Mouse (Mus musculus) embryonic facial prominence, embryonic 12.5 days (tissue): ENCODE results near the gene Ifih1. TPM values are rescaled to one million over a fixed set of nuclear protein-coding genes. Genes with fewer than 3 reads are reported as not detected.

ENCODE experiments used
- ATAC-seq: fragments of 200-750 bp; cut with Nextera tagmentation; 2 replicates; pipeline ENCODE4 v1.8.0; 2017; ENCODE audit not compliant: insufficient number of reproducible peaks, insufficient read depth, low FRiP score, low TSS enrichment
- H3K27ac ChIP-seq: fragments of 300-500 bp; sonication (generic); 2 replicates; pipeline ENCODE4 v1.5.1; 2016; ENCODE audit warnings: mild to moderate bottlenecking
- H3K27me3 ChIP-seq: fragments of 300-500 bp; sonication (generic); 2 replicates; pipeline ENCODE4 v1.6.1; 2016; ENCODE audit warnings: mild to moderate bottlenecking, moderate library complexity
- H3K36me3 ChIP-seq: fragments of 300-500 bp; sonication (generic); 2 replicates; pipeline ENCODE4 v1.6.1; 2016; ENCODE audit warnings: mild to moderate bottlenecking
- H3K4me1 ChIP-seq: fragments of 300-500 bp; sonication (generic); 2 replicates; pipeline ENCODE4 v1.6.1; 2016
- H3K4me2 ChIP-seq: fragments of 300-500 bp; sonication (generic); replicated peaks from 2 replicates; pipeline ENCODE4 v1.6.1; 2016; ENCODE audit warnings: mild to moderate bottlenecking, moderate library complexity
- H3K4me3 ChIP-seq: fragments of 300-500 bp; sonication (generic); 2 replicates; pipeline ENCODE4 v1.5.1; 2016; ENCODE audit warnings: mild to moderate bottlenecking
- H3K9ac ChIP-seq: fragments of 300-500 bp; sonication (generic); 2 replicates; pipeline ENCODE4 v1.6.1; 2016; ENCODE audit warnings: mild to moderate bottlenecking, moderate library complexity
- H3K9me3 ChIP-seq: fragments of 300-500 bp; sonication (generic); 2 replicates; pipeline ENCODE4 v1.6.1; 2016; ENCODE audit warnings: mild to moderate bottlenecking, moderate library complexity
- WGBS: fragments of 180-500 bp; shearing (Covaris S2); methylation state at CpG from one replicate; pipeline ENCODE4 v1.1.7; 2016; 5-methylcytosine and 5-hydroxymethylcytosine counted together
- polyA plus RNA-seq: library from polyadenylated mRNA; unstranded; fragments of >200 nt; fragmentation: Nextera tagmentation; extraction: Ambion mirVana; gene quantifications from 2 replicates; pipeline ENCODE4 v1.2.1, GENCODE M21; 2016

Ifih1 gene
- polyA plus RNA-seq = 1.7 and 1.9 TPM in 2 replicates

DNA sequence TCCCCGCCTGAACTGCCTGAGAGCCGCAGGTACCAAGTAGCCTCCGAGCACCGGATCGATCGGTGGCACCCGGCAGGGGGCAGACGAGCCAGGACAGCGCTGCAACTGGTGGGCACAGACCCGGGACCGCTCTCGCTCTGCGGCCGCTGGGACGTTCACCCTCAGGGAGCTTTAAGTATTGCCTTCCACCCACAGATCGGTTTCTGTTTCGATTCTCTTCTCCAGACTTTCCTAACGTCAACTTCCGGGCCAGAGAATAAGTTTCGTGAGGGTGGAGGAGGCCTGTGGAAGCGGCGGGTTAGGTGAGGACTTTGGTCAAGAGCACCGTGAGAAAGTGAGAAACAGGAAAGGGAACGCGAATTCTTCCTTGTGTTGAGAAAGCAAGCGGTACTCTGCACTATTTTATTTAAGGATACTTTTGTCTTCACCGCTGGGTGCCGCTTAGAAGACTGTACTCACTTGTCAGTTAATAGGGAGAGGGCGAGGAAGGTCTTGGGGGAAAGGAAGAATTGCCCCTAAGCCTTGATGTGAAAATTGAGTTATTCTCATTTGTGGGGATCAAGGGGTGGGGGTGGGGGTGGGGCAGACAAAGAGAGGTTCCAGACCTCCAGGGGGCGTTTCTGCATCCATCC lies at the start of gene Ifih1:
Gene Ifih1, minus strand, starts transcription at position 242 of the 632 bp plus-strand sequence.
- Histone ChIP-seq H3K27me3 (0 out of 2 replicates have a peak, but pooled peaks cover 2% of the 10 kb centered on the region), H3K36me3 (no peaks in the 10 kb centered on the region), H3K9ac (peak within 1 kb of the TSS; percentile 48), H3K4me1 (no peaks in the 10 kb centered on the region), H3K4me2 (peak within 1 kb of the TSS; percentile 74), H3K4me3 (peak within 1 kb of the TSS; percentile 51), H3K9me3 (no peaks in the 10 kb centered on the region), H3K27ac (no peak within 1 kb of the TSS)
- peak; percentile 78 for ATAC-seq
- WGBS = under 1% methylated on average over 30 of the region's 30 CpGs

DNA sequence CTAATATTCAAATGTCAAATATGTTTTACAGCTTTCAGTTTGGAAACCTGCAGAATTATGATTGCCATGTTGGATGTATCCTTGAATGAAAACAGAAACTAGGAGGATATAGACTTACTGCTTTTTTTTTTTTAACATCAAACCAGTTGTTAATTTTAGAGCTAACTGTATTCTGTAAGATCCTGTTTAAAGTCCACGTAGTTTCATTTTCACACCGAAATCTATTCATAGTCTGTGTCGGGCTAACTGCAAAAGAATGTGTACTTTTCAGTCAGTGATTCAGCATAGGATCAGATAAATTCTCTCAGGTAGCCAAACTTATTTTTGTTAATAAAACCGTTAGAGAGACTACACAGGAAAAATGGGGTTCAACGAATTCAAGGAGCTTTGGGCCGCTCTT lies 39.9 kb upstream of the Ifih1 start:
- Histone ChIP-seq H3K9ac (no peak overlapping the region), H3K4me3 (no peak overlapping the region), H3K27ac (no peak overlapping the region), H3K9me3 (no peaks in the 10 kb centered on the region), H3K4me2 (no peak overlapping the region), H3K27me3 (no peaks in the 10 kb centered on the region), H3K4me1 (no peaks in the 10 kb centered on the region), H3K36me3 (no peaks in the 10 kb centered on the region)
- WGBS = 89% methylated on average over 6 of the region's 6 CpGs
- ATAC-seq = no peak

DNA sequence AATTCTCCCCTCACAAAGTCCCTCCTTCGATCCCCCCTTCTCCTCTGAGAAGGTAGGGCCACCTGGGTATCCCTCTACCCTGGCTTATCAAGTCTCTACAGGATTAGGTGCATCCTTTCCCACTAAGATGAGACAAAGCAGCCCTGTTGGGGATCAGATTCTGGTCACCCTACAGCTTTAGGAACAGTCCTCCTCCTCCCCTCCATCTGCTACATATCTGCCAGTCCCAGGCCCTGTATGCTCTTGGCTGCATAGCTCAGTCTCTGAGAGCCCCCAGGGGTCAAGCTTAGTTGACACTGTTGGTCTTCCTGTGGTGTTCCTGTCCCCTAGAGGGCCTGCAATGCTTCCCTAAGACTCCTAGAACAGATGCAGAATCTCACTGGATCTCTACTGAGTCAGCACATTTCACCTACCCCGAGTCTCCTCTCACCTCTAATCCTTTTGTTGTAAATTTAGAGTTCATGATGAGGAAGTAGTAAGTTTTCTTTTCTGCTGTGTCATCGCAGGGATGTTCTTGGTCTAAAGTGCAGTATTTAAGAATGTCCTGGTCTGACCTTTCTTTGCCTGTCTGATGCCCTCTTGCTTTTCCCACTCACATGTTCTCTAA lies 39.0 kb upstream of the Ifih1 start:
- Histone ChIP-seq H3K4me1 (no peaks in the 10 kb centered on the region), H3K9ac (no peak overlapping the region), H3K4me3 (no peak overlapping the region), H3K4me2 (no peak overlapping the region), H3K36me3 (no peaks in the 10 kb centered on the region), H3K9me3 (no peaks in the 10 kb centered on the region), H3K27me3 (no peaks in the 10 kb centered on the region), H3K27ac (no peak overlapping the region)
- 71% methylated on average over 3 of the region's 3 CpGs for WGBS
- ATAC-seq = no peak

DNA sequence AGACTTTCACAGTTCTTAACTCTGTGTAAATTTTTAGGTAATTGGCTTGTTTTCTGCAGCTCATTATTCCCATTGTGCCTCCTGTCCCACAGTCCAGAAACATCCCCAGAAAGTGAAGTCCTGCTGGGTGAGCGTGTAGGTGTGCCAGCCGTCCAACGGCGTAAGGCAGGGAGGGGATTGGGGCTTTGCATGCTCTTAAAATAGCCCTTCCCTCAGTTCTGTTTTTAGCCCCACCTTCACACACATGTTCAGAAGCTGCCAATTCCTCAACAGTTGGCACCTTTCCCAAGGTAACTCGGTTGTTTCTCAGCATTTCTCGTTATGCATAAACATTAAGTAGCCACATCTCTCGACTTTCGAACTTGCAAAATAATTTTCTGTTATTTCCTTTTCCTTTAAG lies 35.6 kb upstream of the Ifih1 start:
- no peak for ATAC-seq
- Histone ChIP-seq H3K4me3 (no peak overlapping the region), H3K27ac (no peak overlapping the region), H3K4me2 (no peak overlapping the region), H3K9me3 (no peaks in the 10 kb centered on the region), H3K36me3 (no peaks in the 10 kb centered on the region), H3K9ac (no peak overlapping the region), H3K4me1 (no peaks in the 10 kb centered on the region), H3K27me3 (no peaks in the 10 kb centered on the region)
- 78% methylated on average over 8 of the region's 8 CpGs for WGBS

DNA sequence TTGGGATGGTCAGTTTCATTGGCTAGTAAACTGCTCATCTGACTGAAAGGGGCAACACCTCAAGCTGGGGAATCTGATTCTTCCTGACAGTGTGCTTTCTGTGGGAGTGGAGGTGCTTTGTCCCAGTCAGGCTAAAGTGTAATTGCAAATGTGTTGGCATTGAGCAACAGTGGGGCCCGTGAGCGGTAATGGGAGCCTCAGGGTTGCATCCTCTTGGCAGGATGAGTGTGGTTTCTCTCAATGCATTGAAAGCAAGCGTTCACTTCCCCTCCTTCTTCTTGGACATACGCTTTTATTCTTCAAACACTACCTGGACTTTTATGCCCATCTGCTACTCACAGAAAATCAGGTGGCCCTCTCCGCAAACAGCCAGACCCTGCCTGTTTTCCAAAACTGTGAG lies 26.7 kb upstream of the Ifih1 start:
- ATAC-seq = no peak
- H3K36me3 ChIP-seq = no peaks in the 10 kb centered on the region
- no peak overlapping the region for H3K9ac ChIP-seq
- H3K4me2 ChIP-seq = no peak overlapping the region
- no peaks in the 10 kb centered on the region for H3K27me3 ChIP-seq
- no peak overlapping the region for H3K4me3 ChIP-seq
- H3K27ac ChIP-seq = no peak overlapping the region
- no peaks in the 10 kb centered on the region for H3K9me3 ChIP-seq
- H3K4me1 ChIP-seq = no peaks in the 10 kb centered on the region
- WGBS = 93% methylated on average over 5 of the region's 5 CpGs

DNA sequence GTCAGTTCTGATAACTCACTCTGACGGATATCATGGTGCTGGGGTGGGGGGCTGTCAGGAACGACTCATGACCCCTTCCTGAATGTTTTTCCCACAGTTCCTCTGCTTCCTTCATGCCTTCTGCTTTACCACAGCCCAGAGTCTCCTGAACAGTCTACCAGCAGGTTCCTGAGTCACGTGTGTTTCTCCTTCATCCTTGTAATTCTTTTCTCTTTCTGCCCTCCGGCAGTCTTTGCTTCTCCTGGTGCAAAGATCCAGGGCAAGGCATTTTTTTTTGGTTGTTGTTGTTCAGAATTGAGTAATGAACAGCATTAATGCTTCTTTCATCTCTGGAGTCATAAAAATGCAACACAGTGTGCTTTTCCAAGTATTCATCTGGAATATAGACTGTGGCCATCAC lies 24.7 kb upstream of the Ifih1 start:
- Histone ChIP-seq H3K27ac (no peak overlapping the region), H3K4me2 (no peak overlapping the region), H3K9ac (no peak overlapping the region), H3K9me3 (no peaks in the 10 kb centered on the region), H3K36me3 (no peaks in the 10 kb centered on the region), H3K4me3 (no peak overlapping the region), H3K4me1 (no peaks in the 10 kb centered on the region), H3K27me3 (no peaks in the 10 kb centered on the region)
- ATAC-seq = no peak
- WGBS = 75% methylated on average over 4 of the region's 4 CpGs

DNA sequence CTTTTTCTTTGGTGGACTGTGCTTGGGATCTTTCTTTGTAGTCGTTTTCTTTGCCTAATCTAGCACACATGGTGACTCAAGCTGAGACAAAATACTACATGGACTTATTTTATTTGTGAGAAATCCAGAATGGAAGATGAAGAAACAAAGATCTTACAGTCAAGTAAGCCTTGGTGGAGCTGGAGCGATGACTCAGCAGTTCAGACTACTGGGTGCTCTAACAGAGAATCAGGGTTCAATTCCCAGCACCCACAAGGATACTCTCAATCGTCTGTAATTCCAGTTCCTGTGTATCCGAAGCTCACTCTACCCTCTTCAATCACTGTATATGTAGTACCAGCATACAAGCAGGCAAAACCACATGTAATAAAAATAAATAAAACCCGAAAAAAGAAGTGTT lies 24.2 kb upstream of the Ifih1 start:
- Histone ChIP-seq H3K27me3 (no peaks in the 10 kb centered on the region), H3K9ac (no peak overlapping the region), H3K36me3 (no peaks in the 10 kb centered on the region), H3K4me2 (no peak overlapping the region), H3K9me3 (no peaks in the 10 kb centered on the region), H3K27ac (no peak overlapping the region), H3K4me1 (no peaks in the 10 kb centered on the region), H3K4me3 (no peak overlapping the region)
- ATAC-seq = no peak
- WGBS = 73% methylated on average over 5 of the region's 5 CpGs

DNA sequence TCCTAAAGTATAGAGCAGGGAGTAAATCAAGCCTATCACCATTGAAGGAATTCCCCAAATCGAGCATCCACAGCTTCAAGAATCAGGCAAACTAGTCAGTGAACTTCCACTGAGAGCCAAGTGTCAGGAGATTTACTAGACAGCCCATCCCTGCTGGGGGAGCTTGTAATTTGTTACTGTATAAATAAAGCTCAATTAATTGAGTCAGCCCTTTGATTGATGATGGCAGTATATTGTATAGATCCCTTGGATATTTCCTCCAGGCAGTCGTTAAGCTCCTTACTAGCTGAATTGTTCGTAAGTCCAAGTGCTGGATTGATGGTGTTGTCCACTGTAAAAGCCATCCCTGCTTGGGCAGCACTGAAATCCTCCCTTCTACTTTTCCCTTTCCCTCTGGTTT lies 23.8 kb upstream of the Ifih1 start:
- Histone ChIP-seq H3K9ac (no peak overlapping the region), H3K4me1 (no peaks in the 10 kb centered on the region), H3K4me3 (no peak overlapping the region), H3K9me3 (no peaks in the 10 kb centered on the region), H3K27ac (no peak overlapping the region), H3K36me3 (no peaks in the 10 kb centered on the region), H3K27me3 (no peaks in the 10 kb centered on the region), H3K4me2 (no peak overlapping the region)
- 75% methylated on average over 3 of the region's 3 CpGs for WGBS
- ATAC-seq = no peak

DNA sequence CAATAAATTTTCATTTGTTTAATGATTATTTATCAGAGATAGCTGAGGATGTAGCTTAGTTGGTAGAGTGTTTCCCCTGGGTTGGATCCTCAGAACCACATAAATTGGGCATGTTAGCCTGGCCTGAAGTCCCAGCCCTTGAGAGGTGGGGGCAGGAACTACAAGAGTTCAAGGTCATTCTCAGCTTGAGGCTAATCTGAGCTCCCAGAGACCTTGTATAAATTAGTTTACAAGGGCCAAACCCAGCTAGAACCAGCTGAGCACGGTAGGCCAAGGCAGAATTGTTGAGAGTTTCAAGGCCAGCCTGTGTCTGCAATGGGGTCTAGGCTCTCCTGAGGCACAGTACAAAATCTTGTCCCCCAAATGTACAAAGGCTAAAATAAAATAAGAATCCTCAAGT lies 19.5 kb upstream of the Ifih1 start:
- no peaks in the 10 kb centered on the region for H3K36me3 ChIP-seq
- no peak overlapping the region for H3K4me3 ChIP-seq
- H3K9ac ChIP-seq = no peak overlapping the region
- no peak overlapping the region for H3K4me2 ChIP-seq
- no peak for ATAC-seq
- no peak overlapping the region for H3K27ac ChIP-seq
- H3K9me3 ChIP-seq = no peaks in the 10 kb centered on the region
- WGBS = 42% methylated on average over 1 of the region's 1 CpGs
- H3K27me3 ChIP-seq = peaks cover 6% of the 10 kb centered on the region; the same call in 1 of the 2 replicates
- H3K4me1 ChIP-seq = no peaks in the 10 kb centered on the region

DNA sequence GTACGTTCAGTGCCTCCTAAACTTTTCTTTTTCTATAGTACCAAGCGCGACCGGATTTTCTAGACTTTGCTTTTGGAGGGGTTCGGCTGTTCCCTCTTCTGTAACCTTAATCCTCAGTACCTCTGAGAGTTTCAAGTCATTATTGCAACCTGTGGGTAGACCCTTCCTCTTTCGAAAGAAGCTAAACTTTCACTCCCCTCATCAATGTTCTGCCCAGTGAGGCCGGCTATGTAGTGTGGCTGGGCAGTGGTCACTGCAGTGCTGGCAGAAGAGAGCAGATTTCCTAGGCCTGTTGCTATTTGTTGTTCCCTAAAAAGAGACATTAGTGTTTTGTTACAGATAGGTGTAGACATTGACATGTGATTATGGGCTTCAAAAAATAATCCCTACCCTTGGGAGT lies 18.8 kb upstream of the Ifih1 start:
- 61% methylated on average over 7 of the region's 7 CpGs for WGBS

DNA sequence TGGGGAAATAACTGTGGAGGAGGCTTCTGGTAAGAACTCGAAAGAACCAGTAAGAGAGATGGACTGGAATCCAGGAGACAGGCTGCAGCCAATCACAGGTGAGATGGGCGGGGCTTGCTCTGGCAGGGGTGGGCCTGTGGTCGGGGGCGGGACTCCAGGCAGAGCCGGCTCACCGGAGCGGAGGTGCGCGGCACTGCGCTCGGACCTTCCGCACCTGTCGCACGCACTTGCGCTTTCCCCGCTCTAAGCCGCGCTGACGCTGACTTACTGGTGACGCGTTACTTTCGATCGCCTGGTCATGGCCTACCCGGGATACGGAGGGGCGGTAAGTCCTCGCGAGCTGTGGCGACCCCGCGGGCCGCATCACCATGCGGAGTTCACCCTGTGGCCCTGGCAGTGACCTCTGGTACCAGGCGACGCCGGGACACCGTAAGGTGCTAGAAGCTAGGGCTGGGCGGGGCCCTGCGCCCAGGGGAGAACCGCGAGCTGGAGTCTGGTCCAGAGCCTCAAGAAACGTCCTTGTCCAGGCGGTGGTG lies 18.1 kb upstream of the Ifih1 start, which contains the start of gene Gca:
Gene Gca, plus strand, starts transcription at position 151 of the 536 bp plus-strand sequence.
- no peaks in the 10 kb centered on the region for H3K36me3 ChIP-seq
- no peaks in the 10 kb centered on the region for H3K9me3 ChIP-seq
- H3K27me3 ChIP-seq = peaks cover 6% of the 10 kb centered on the region; the same call in 1 of the 2 replicates
- peak within 1 kb of the TSS; percentile 51; the same call in 1 of the 2 replicates for H3K9ac ChIP-seq
- H3K27ac ChIP-seq = no peak within 1 kb of the TSS
- peak; percentile 95 for ATAC-seq
- WGBS = under 1% methylated on average over 43 of the region's 43 CpGs
- peak within 1 kb of the TSS; percentile 57 for H3K4me3 ChIP-seq
- peak within 1 kb of the TSS; percentile 97 for H3K4me2 ChIP-seq
- no peaks in the 10 kb centered on the region for H3K4me1 ChIP-seq

More for the DNA sequence above, 18.8 kb upstream of the Ifih1 start:
- no peak for ATAC-seq
- H3K9ac ChIP-seq = no peak overlapping the region
- peak overlapping the region; percentile 97; the same call in 1 of the 2 replicates for H3K4me2 ChIP-seq
- H3K27me3 ChIP-seq = peaks cover 6% of the 10 kb centered on the region; the same call in 1 of the 2 replicates
- no peaks in the 10 kb centered on the region for H3K9me3 ChIP-seq
- H3K4me1 ChIP-seq = no peaks in the 10 kb centered on the region
- no peak overlapping the region for H3K4me3 ChIP-seq
- H3K36me3 ChIP-seq = no peaks in the 10 kb centered on the region
- no peak overlapping the region for H3K27ac ChIP-seq

DNA sequence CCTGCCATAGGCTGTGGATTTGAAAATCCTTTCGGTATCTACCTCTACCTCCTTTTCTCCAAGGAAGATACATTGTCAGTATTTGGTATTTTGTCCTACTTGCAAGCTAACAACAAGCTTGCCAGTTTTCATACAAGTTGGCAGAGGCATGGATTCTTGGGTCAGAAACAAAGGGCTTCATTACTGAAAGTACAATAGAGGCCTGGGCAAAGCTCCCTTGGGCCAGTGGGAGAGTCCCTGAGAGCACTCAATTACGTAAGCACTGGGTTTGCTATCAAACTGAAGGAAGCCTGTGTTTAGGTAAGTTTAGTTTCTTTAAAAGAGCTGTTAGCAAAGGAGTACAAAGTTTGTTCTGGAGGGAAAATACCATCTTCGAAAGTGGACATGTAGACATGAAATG lies 16.5 kb upstream of the Ifih1 start:
- Histone ChIP-seq H3K36me3 (no peaks in the 10 kb centered on the region), H3K9ac (no peak overlapping the region), H3K27me3 (peaks cover 6% of the 10 kb centered on the region; the same call in 1 of the 2 replicates), H3K4me2 (no peak overlapping the region), H3K4me3 (no peak overlapping the region), H3K9me3 (no peaks in the 10 kb centered on the region), H3K27ac (no peak overlapping the region), H3K4me1 (no peaks in the 10 kb centered on the region)
- ATAC-seq = no peak
- WGBS = 84% methylated on average over 3 of the region's 3 CpGs
